Mouse (Mus musculus): ENCODE data around the gene 2310009B15Rik. TPM values are rescaled to one million over a fixed set of nuclear protein-coding genes. Genes with fewer than 3 reads are reported as not detected.

2310009B15Rik gene
- polyA plus RNA-seq, 1 experiment from 2014 or later: 49.8 TPM

- Histone ChIP-seq H3K4me2 (ENCODE audit: low read length) (peak overlapping the region; percentile 65), H3K4me1 (ENCODE audit: control insufficient read depth, insufficient read depth, low read length) (peaks cover 11% of the 10 kb centered on the region), H3K36me3 (ENCODE audit: control insufficient read depth, insufficient read depth, low read length) (no peaks in the 10 kb centered on the region), H3K4me3 (ENCODE audit: low read depth, low read length) (peak overlapping the region; percentile 50), H3K27me3 (replicated peaks; ENCODE audit: control insufficient read depth, insufficient read depth, low read length) (peaks cover 44% of the 10 kb centered on the region), H3K27ac (ENCODE audit: low read depth, low read length) (peak overlapping the region; percentile 74), H3K9ac (ENCODE audit: low read length) (peak overlapping the region; percentile 85), H3K9me3 (replicated peaks; ENCODE audit: control insufficient read depth, low read length) (no peaks in the 10 kb centered on the region)
- DNase-seq (ENCODE audit: low spot score): peak; percentile 55
- WGBS: 6% methylated on average over 27 of the region's 27 CpGs
- peak; percentile 16; the same call in 1 of the 2 replicates for ATAC-seq
Observed at GRCm38 (mm10) chr1:138837786-138838743, 18.6 kb downstream of the 2310009B15Rik start.

- ATAC-seq (0 out of 2 replicates have a peak, but pooled peaks have one; percentile 6), DNase-seq (ENCODE audit: low spot score) (peak; percentile 86)
- Histone ChIP-seq H3K4me2 (ENCODE audit: low read length) (peak overlapping the region; percentile 24), H3K9ac (ENCODE audit: low read length) (no peak overlapping the region), H3K36me3 (ENCODE audit: control insufficient read depth, insufficient read depth, low read length) (0 out of 2 replicates have a peak, but pooled peaks cover 7% of the 10 kb centered on the region), H3K27me3 (replicated peaks; ENCODE audit: control insufficient read depth, insufficient read depth, low read length) (peaks cover 49% of the 10 kb centered on the region), H3K27ac (ENCODE audit: low read depth, low read length) (no peak overlapping the region), H3K4me1 (ENCODE audit: control insufficient read depth, insufficient read depth, low read length) (peaks cover 7% of the 10 kb centered on the region), H3K4me3 (ENCODE audit: low read depth, low read length) (peak overlapping the region; percentile 0; the same call in 1 of the 2 replicates), H3K9me3 (replicated peaks; ENCODE audit: control insufficient read depth, low read length) (no peaks in the 10 kb centered on the region)
- under 1% methylated on average over 3 of the region's 3 CpGs for WGBS
Observed at GRCm38 (mm10) chr1:138835355-138835900, 21.2 kb downstream of the 2310009B15Rik start.

- H3K4me1 ChIP-seq (ENCODE audit: control insufficient read depth, insufficient read depth, low read length): no peaks in the 10 kb centered on the region
- H3K9ac ChIP-seq (ENCODE audit: low read length): peak overlapping the region; percentile 21; the same call in 1 of the 2 replicates
- no peaks in the 10 kb centered on the region for H3K9me3 ChIP-seq (replicated peaks; ENCODE audit: control insufficient read depth, low read length)
- H3K27ac ChIP-seq (ENCODE audit: low read depth, low read length): no peak overlapping the region
- WGBS: under 1% methylated on average over 16 of the region's 16 CpGs
- H3K4me2 ChIP-seq (ENCODE audit: low read length): peak overlapping the region; percentile 49
- 0 out of 2 replicates have a peak, but pooled peaks cover 7% of the 10 kb centered on the region for H3K36me3 ChIP-seq (ENCODE audit: control insufficient read depth, insufficient read depth, low read length)
- DNase-seq (ENCODE audit: low spot score): peak; percentile 53
- ATAC-seq: peak; percentile 60; the same call in 1 of the 2 replicates
- H3K27me3 ChIP-seq (replicated peaks; ENCODE audit: control insufficient read depth, insufficient read depth, low read length): peaks cover 16% of the 10 kb centered on the region
- H3K4me3 ChIP-seq (ENCODE audit: low read depth, low read length): peak overlapping the region; percentile 23; the same call in 1 of the 2 replicates
Observed at GRCm38 (mm10) chr1:138831309-138831708, 25.3 kb downstream of the 2310009B15Rik start.

GRCm38 (mm10) chr1:138826841-138827240, 29.8 kb downstream of the 2310009B15Rik start:
- no peak for ATAC-seq
- no peak for DNase-seq (ENCODE audit: low spot score)
- Histone ChIP-seq H3K36me3 (ENCODE audit: control insufficient read depth, insufficient read depth, low read length) (no peaks in the 10 kb centered on the region), H3K4me1 (ENCODE audit: control insufficient read depth, insufficient read depth, low read length) (no peaks in the 10 kb centered on the region), H3K27ac (ENCODE audit: low read depth, low read length) (no peak overlapping the region), H3K4me2 (ENCODE audit: low read length) (no peak overlapping the region), H3K4me3 (ENCODE audit: low read depth, low read length) (no peak overlapping the region), H3K27me3 (replicated peaks; ENCODE audit: control insufficient read depth, insufficient read depth, low read length) (no peaks in the 10 kb centered on the region), H3K9me3 (replicated peaks; ENCODE audit: control insufficient read depth, low read length) (no peaks in the 10 kb centered on the region), H3K9ac (ENCODE audit: low read length) (no peak overlapping the region)
- WGBS: 74% methylated on average over 6 of the region's 6 CpGs

GRCm38 (mm10) chr1:138822985-138823322, 33.7 kb downstream of the 2310009B15Rik start:
- Histone ChIP-seq H3K4me1 (ENCODE audit: control insufficient read depth, insufficient read depth, low read length) (no peaks in the 10 kb centered on the region), H3K4me2 (ENCODE audit: low read length) (no peak overlapping the region), H3K4me3 (ENCODE audit: low read depth, low read length) (no peak overlapping the region), H3K9me3 (replicated peaks; ENCODE audit: control insufficient read depth, low read length) (no peaks in the 10 kb centered on the region), H3K36me3 (ENCODE audit: control insufficient read depth, insufficient read depth, low read length) (no peaks in the 10 kb centered on the region), H3K27me3 (replicated peaks; ENCODE audit: control insufficient read depth, insufficient read depth, low read length) (no peaks in the 10 kb centered on the region), H3K9ac (ENCODE audit: low read length) (no peak overlapping the region), H3K27ac (ENCODE audit: low read depth, low read length) (no peak overlapping the region)
- no peak for DNase-seq (ENCODE audit: low spot score)
- ATAC-seq: no peak
- 100% methylated on average over 1 of the region's 1 CpGs for WGBS

- no peak for ATAC-seq
- WGBS: 89% methylated on average over 7 of the region's 7 CpGs
- Histone ChIP-seq H3K36me3 (ENCODE audit: control insufficient read depth, insufficient read depth, low read length) (no peaks in the 10 kb centered on the region), H3K27ac (ENCODE audit: low read depth, low read length) (no peak overlapping the region), H3K9ac (ENCODE audit: low read length) (no peak overlapping the region), H3K4me1 (ENCODE audit: control insufficient read depth, insufficient read depth, low read length) (no peaks in the 10 kb centered on the region), H3K9me3 (replicated peaks; ENCODE audit: control insufficient read depth, low read length) (no peaks in the 10 kb centered on the region), H3K4me2 (ENCODE audit: low read length) (no peak overlapping the region), H3K27me3 (replicated peaks; ENCODE audit: control insufficient read depth, insufficient read depth, low read length) (no peaks in the 10 kb centered on the region), H3K4me3 (ENCODE audit: low read depth, low read length) (no peak overlapping the region)
- DNase-seq (ENCODE audit: low spot score): no peak
Observed at GRCm38 (mm10) chr1:138822255-138822984, 34.2 kb downstream of the 2310009B15Rik start.

Other genes starting within 250 kb of the 2310009B15Rik start
- gene Nek7, start 236.7 kb downstream of the 2310009B15Rik start, polyA plus RNA-seq (2014; fragmentation: Nextera tagmentation; extraction: Ambion mirVana): 12.9 and 13.6 TPM in 2 replicates
- 15.2 and 20.3 TPM in 2 replicates for gene Lhx9, start 8.3 kb downstream of the 2310009B15Rik start, polyA plus RNA-seq (2014; fragmentation: Nextera tagmentation; extraction: Ambion mirVana)
- gene Dennd1b, start 106.6 kb upstream of the 2310009B15Rik start, polyA plus RNA-seq (2014; fragmentation: Nextera tagmentation; extraction: Ambion mirVana): 6.1 and 8.4 TPM in 2 replicates